Mouse (Mus musculus): Measurements from ENCODE around the gene Bicc1. TPM values are rescaled to one million over a fixed set of nuclear protein-coding genes. Genes with fewer than 3 reads are reported as not detected.

Gene Bicc1
- polyA plus RNA-seq (2012; rRNA removed), result 3.5 and 4.7 TPM in 2 replicates

GRCm38 (mm10) chr10:71159676-71160235, at the start of gene Bicc1:
Gene Bicc1 (minus strand): TSS chr10:71159700.
- DNase-seq (ENCODE audit: extremely low spot score in 1 of 2, low spot score in 1 of 2), result peak in 1 of 2 experiments; percentile 23

- DNase-seq (ENCODE audit: extremely low spot score in 1 of 2, low spot score in 1 of 2), result no peak
Observed at GRCm38 (mm10) chr10:71201512-71201911, 42.0 kb upstream of the Bicc1 start.

GRCm38 (mm10) chr10:71200964-71201363, 41.5 kb upstream of the Bicc1 start:
- DNase-seq (ENCODE audit: extremely low spot score in 1 of 2, low spot score in 1 of 2), result no peak

GRCm38 (mm10) chr10:71198676-71199075, 39.2 kb upstream of the Bicc1 start:
- no peak for DNase-seq (ENCODE audit: extremely low spot score in 1 of 2, low spot score in 1 of 2)

GRCm38 (mm10) chr10:71197036-71197785, 37.7 kb upstream of the Bicc1 start:
- DNase-seq (ENCODE audit: extremely low spot score in 1 of 2, low spot score in 1 of 2), result no peak

GRCm38 (mm10) chr10:71195501-71195900, 36.0 kb upstream of the Bicc1 start:
- no peak for DNase-seq (ENCODE audit: extremely low spot score in 1 of 2, low spot score in 1 of 2)

- no peak for DNase-seq (ENCODE audit: extremely low spot score in 1 of 2, low spot score in 1 of 2)
Observed at GRCm38 (mm10) chr10:71194713-71195112, 35.2 kb upstream of the Bicc1 start.

- DNase-seq (ENCODE audit: extremely low spot score in 1 of 2, low spot score in 1 of 2), result no peak
Observed at GRCm38 (mm10) chr10:71193319-71193718, 33.8 kb upstream of the Bicc1 start.

- DNase-seq (ENCODE audit: extremely low spot score in 1 of 2, low spot score in 1 of 2), result no peak
Observed at GRCm38 (mm10) chr10:71192886-71193285, 33.4 kb upstream of the Bicc1 start.

GRCm38 (mm10) chr10:71188681-71189080, 29.2 kb upstream of the Bicc1 start:
- no peak for DNase-seq (ENCODE audit: extremely low spot score in 1 of 2, low spot score in 1 of 2)

GRCm38 (mm10) chr10:71185059-71185458, 25.6 kb upstream of the Bicc1 start:
- no peak for DNase-seq (ENCODE audit: extremely low spot score in 1 of 2, low spot score in 1 of 2)

- DNase-seq (ENCODE audit: extremely low spot score in 1 of 2, low spot score in 1 of 2), result no peak
Observed at GRCm38 (mm10) chr10:71183339-71184031, 24.0 kb upstream of the Bicc1 start.

- no peak for DNase-seq (ENCODE audit: extremely low spot score in 1 of 2, low spot score in 1 of 2)
Observed at GRCm38 (mm10) chr10:71181931-71182330, 22.4 kb upstream of the Bicc1 start.

GRCm38 (mm10) chr10:71181091-71181490, 21.6 kb upstream of the Bicc1 start:
- no peak for DNase-seq (ENCODE audit: extremely low spot score in 1 of 2, low spot score in 1 of 2)

GRCm38 (mm10) chr10:71180057-71180456, 20.6 kb upstream of the Bicc1 start:
- DNase-seq (ENCODE audit: extremely low spot score in 1 of 2, low spot score in 1 of 2), result no peak

- DNase-seq (ENCODE audit: extremely low spot score in 1 of 2, low spot score in 1 of 2), result no peak
Observed at GRCm38 (mm10) chr10:71177201-71177600, 17.7 kb upstream of the Bicc1 start.

GRCm38 (mm10) chr10:71176341-71176740, 16.8 kb upstream of the Bicc1 start:
- DNase-seq (ENCODE audit: extremely low spot score in 1 of 2, low spot score in 1 of 2), result no peak

GRCm38 (mm10) chr10:71175280-71175679, 15.8 kb upstream of the Bicc1 start:
- DNase-seq (ENCODE audit: extremely low spot score in 1 of 2, low spot score in 1 of 2), result no peak

GRCm38 (mm10) chr10:71171414-71171813, 11.9 kb upstream of the Bicc1 start:
- DNase-seq (ENCODE audit: extremely low spot score in 1 of 2, low spot score in 1 of 2), result no peak

- DNase-seq (ENCODE audit: extremely low spot score in 1 of 2, low spot score in 1 of 2), result no peak
Observed at GRCm38 (mm10) chr10:71170771-71171170, 11.3 kb upstream of the Bicc1 start.

GRCm38 (mm10) chr10:71169811-71170210, 10.3 kb upstream of the Bicc1 start:
- DNase-seq (ENCODE audit: extremely low spot score in 1 of 2, low spot score in 1 of 2), result no peak

- DNase-seq (ENCODE audit: extremely low spot score in 1 of 2, low spot score in 1 of 2), result no peak
Observed at GRCm38 (mm10) chr10:71169171-71169570, 9.7 kb upstream of the Bicc1 start.

All from frontal cortex, adult 2 months (tissue).